Mouse (Mus musculus) heart, adult 8-10 months (tissue): Measurements from ENCODE around the gene 1110008L16Rik. TPM values are rescaled to one million over a fixed set of nuclear protein-coding genes. Genes with fewer than 3 reads are reported as not detected.
"Not testable (repeated sequence)": the region's sequence is repeated elsewhere in the genome, so short reads cannot be mapped to it uniquely, and the experiment has no call there.

Source experiments
- DNase-seq: peaks from one replicate; pipeline ENCODE4 v3.0.0; 2022; ENCODE audit warnings: low spot score
- total RNA-seq, 4 experiments: library from RNA; stranded (reverse); gene quantifications; 2 replicates each; pipeline ENCODE4 v1.2.4; 2022

1110008L16Rik gene
- total RNA-seq, 4 experiments from 2014 or later = 10.3 to 14.4 (median 12.2) TPM

DNA sequence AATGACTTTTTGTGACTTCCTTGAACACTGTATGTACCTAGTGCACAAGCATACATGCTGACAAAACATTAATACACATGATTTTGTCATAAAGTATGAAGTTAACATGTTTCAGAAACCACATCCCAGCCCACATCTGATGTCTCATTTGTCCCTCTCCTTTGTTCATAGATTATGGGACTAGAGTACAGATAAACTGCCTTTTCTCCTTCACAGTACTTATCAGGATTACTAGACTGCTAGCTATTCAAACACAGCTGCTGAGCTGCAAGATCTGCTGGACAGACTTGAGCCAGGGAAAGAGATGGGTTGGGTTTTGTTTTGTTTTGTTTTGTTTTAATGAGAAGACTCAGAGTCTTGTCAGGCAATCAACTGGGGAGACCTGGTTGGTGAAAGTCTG lies 92.7 kb downstream of the 1110008L16Rik start:
- DNase-seq = no peak

DNA sequence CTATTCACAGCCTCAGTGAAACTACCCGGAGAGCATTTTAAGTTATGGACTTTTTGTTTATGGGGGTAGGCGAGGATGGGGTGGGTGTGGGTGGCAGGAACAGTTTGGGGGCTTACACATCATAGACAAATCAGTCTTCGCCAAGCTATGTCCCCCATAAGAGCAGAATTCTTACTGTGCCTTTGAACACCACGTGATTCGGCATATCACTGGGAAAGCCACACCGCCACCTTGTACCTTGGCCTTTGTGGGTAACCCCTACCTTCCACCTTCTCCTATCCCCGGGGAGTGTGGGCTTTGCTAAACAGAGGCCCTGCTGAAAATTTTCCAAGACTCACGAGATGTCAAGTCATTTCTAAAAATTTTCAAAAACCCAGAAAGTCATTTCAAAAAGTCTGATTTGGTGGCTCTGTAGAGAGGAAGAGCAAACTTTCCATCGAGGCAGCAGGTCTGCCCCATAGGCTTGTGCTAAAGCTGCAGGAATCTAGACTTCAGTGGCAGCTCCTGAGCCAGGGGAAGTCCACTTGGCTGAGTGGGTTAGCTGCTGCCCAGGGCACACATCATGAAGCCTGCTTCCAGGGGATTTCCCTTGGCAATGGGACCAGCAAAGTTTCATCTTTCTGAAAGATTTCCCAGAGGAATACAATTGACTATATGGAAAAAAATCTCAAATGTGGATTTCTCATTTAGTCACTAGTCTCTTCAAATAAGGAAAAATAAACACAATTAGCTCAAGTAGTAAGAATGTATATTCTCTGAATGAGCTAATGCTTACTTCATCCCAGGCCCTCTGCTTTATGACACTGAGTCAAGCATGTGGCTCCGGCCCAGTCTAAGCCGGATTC lies 93.6 kb downstream of the 1110008L16Rik start:
- DNase-seq = no peak

DNA sequence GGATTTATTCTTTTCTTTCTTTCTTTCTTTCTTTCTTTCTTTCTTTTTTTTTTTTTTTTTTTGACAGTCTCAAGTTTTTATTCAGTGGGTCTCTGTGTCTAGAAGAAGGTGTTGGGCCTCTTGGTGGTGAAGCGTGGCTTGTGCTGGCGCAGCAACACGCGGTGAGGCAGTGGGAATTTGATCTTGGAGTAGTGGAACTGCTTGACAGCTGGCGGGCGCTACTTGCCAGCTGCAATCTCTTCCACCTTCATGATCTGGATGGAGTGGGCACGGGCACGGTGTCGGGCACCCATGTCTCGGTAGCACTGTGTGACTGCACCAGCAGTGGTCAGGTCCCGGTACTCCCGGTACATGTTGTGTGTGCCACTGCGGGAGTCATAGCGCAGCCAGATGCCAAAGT lies 96.2 kb downstream of the 1110008L16Rik start:
- DNase-seq = not testable (repeated sequence)

DNA sequence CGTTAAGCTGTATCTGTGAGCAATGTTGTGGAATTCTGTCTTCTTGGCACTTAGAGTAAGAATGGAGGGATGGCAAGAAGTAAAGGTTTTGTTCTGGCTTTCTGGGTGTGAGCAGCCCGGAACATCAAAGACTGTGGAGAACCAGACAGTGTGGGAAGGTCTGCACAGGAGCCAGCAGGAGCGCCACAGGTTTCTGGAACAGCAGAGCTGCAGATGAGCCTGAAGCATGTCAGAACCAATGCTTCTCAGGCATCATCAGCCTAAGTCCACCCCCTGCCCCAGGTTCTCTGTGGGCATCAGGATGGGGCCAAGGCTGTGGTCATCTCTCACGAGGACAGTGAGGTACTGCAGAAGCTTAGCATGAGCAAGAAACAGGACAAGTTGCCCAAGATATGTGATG lies 97.2 kb downstream of the 1110008L16Rik start:
- DNase-seq = no peak

DNA sequence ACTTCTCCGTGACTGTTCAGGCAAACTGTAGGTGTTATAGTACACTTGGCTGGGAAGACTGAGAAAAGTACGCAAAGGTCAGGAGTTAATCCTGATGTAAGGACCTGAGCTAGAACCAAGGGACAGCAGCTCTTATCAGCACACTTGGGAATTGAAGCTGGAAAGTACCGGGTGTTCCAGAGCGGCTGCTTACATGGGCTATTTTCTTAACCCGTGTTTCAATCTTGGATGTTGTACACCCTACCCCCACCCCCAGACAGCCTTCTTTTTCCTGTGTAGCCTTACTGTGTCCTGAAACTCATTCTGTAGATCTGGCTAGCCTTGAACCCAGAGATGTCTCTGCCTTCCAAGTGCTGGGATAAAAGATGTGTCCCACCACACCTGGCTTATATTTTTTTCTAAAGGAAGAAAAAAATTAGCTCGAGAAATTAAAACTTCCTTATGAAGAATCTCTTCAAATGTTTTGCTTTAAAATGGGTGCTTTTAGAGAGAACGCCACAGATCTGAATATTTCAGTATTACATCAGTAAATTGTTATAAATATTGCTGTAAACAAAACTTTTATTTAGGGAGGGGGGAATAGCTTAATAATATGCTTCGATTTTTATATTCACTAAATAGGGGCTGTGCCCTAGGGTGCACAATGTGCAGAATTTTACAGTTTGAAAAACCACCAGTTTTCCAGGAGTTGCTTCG lies 98.3 kb downstream of the 1110008L16Rik start:
- DNase-seq = peak; percentile 47

DNA sequence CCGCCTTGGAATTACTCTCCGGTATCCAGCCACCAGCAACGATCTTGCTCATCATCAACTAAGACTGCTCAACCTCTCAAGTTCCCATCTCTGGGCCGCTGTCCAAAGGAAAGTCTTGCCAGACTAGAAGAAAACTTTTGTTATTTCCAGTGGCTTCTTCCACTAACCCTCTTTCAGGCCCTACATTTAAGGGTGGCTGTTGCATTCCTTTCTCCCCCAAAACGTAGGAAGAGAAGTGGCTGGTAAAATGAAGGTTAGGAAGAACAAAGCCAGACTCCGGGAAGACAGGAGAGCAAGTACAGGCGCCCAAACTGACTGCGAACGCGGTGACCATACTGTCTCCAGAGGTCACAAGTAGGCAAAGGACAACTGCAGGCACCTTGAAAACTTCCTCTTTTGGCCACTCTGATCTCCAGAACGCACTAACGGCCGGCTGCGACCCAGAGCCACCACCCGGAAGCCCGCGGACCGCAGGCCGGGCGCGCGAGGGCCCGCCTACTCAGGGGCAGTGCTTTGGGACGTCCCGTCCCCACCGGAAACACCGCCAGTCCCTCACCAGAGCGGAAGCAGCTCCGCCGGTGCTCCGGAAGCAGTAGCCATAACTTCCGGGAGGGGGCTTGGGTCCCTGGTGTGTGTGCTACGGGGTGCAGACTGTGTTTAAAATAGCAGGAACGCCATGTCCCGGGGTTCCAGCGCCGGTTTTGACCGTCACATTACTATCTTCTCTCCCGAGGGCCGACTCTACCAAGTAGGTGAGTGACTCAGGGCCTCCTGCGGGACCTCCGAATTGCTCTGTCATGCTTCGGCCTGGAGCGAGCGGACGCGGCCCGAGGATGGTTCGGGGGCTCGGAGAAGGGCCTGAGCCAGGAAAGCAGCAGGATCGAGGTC lies 99.1 kb downstream of the 1110008L16Rik start:
- peak; percentile 92 for DNase-seq

DNA sequence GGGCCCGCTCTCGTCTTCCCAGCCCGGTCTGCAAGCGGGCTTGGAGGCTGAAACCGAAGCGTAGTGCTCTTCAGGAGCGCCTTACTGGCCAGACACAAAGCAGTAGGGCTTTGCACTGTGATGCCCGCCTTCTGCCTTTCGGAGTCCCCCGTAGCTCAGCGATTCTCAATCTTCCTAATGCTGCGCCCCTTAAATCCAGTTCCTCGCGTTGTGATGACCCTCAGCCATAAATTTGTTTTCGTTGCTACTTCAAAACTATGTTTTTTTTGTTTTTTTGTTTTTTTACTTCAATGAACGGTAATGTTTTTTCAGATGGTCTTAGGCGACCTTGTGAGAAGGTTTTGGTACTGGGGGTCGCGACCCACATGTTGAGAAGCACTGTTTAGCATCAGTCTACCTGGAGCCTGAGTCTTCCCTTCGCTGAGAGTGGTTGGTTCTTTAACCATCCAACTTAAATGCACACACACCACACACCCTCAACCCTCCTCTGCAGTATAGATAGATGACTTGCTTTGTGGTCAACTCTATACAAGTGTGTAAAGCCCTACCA lies 99.8 kb downstream of the 1110008L16Rik start:
- DNase-seq = no peak

DNA sequence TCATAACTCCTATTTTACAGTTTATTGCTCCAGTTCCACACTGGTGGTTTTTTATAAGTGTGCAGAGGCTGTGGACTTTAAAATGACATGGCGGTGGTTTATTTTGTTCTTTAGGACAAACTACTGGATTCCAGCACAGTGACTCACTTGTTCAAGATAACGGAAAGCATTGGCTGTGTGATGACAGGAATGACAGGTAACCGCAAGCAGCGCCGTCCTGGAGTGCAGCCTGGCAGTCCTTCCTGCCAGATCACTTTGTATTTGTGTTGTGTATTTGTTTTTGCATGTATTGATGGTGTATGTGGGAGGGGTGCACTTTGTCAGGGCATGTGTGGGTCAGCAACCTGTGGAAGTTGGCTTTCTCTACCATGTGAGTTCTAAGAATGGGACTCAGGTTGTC lies 108.5 kb downstream of the 1110008L16Rik start:
- DNase-seq = no peak

DNA sequence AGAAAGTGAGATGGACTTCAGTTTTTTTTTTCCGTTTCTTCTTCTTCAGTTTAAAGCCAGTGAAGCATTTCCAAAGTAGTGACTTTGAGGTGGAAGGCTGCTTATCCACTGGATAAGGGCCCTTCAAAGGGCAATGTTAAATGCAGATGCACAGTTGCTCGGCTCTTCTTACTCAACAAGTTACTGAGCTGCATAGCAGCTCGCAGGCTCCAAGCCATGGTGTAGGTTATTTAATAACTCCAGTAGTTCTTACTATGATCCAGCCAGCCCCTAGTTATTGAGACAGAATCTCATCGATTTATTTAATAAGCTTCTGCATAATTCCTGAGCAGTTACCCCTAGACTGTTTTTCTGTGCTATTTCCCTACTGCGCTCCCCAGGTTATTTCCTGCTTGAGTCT lies 115.9 kb downstream of the 1110008L16Rik start:
- no peak for DNase-seq

DNA sequence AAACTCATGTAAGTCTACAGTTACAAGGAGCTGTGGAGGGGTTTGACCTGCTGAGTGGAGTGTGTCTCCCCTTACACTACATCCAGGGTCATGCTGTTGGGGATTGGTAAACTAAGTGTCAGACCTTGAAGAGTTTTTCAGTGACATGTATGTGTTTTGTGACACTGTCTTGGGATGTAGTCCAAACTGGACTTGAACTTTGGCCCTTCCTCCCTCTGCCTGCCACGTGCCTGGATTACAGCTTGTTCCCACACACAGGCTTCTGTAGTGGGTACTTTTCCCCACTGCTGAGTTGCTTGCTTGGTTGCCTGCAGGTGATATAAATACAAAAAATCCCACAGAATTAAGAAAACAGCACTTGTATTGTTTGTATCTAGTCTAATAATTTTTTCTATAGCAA lies 116.4 kb downstream of the 1110008L16Rik start:
- DNase-seq = no peak

DNA sequence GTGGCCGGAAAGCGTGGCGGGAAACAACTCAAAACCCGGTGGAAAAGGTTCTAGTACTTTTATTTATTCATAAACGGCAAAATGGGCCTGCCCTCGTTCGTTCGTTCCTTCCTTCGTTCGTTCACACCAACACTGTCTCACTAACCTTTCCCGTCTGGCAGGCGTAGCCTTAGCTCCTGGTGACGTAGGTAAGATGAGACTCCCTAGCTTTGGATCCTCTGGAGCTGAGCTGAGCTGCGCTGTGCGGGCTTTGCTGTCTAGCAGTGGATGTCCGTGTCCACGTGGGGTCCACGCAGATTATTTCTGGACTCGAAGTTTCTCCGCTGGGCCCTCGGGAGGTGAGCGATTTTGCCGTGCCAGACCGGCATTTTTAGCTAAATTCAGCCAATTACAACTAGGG lies 120.8 kb downstream of the 1110008L16Rik start:
- DNase-seq = no peak

DNA sequence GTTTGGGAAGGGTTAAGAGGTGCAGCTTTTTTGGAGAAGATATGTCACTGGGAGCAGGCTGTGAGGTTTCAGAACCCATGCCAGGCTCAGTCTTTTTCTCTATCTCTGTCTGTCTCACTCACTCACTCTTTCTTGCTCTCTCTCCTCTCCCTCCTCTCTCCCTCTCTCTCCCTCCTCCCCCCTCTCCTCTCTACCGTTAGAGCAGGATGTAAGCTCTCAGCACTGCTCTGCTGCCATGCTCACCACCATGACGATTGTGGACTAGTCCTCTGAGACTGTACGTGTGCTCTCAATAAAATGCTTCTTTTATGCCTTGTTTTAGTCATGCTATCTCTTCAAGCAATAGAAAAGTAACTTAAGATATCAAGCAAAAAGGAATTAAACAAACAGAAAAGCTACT lies 122.7 kb downstream of the 1110008L16Rik start:
- DNase-seq = no peak

DNA sequence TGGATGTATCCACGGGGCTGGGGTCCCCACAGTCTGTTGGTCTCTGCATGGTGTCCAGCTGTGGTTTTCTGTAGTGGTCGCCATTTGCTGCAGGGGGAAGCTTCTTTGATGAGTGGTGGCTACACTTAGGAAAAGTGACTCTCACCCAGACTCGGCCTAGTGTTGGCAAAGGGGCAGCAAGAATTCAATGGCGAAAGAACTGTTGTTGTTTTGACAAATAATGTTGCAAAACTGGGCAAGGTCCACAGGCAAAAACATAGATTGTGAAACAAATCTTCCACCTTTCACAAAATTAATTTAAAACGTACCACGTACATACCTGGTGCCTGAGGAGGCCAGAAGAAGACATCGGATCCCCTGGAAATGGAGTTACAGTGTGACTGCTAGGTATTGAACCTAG lies 126.9 kb downstream of the 1110008L16Rik start:
- DNase-seq = no peak

DNA sequence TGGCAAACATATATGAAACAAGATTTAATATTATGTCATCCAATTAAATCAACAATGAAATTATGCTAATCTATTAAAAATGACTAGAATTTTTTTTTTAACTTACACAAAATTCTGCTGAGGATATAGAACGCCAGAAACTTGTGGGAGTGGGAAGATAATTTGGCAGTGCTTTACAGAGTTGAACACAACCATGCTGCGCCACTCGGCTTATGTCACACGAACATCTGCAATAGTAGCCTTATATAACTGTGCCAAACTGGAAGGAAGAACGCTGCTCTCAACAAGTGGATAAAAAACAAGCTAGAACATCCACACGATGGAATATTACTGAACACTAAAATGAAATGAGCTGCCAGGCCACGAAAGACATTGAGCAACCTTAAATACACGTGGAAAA lies 129.8 kb downstream of the 1110008L16Rik start:
- DNase-seq = no peak

DNA sequence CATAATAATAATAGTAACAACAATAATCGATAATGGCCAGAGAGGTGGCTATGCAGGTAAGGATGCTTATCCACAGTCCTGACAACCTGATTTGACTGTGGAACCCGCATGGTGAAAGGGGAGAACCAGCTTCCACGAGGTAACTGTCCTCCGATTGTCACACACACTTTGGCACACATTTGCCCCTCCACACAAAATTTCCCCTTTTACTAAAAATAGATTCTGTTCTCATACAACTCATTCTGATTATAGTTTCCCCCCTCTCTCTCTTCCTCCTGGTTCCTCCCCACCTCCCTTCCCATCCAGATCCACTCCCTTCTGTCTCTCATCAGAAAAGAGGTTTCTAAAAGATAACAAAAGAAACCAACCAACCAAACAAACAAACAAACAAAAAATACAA lies 130.6 kb downstream of the 1110008L16Rik start:
- no peak for DNase-seq

Other genes starting within 250 kb of the 1110008L16Rik start
- gene 2700097O09Rik, start 219.5 kb upstream of the 1110008L16Rik start, total RNA-seq = 1 to 10 TPM; 6.9 to 9.9 (median 8.3) TPM
- 10 to 100 TPM; 84.1 to 97.9 (median 91.8) TPM for gene Srp54a, start 219.3 kb upstream of the 1110008L16Rik start, total RNA-seq
- gene Fam177a, start 175.1 kb upstream of the 1110008L16Rik start, total RNA-seq = 10 to 100 TPM in 3 of 4 experiments, 1 to 10 TPM in 1; 8.7 to 13.8 (median 12.6) TPM
- 10 to 100 TPM; 24.1 to 59.5 (median 40.9) TPM for gene Srp54b, start 144.5 kb upstream of the 1110008L16Rik start, total RNA-seq
- 1 to 10 TPM in 1 of 4 experiments, under 1 TPM in 1, not detected in 2; 0.54 to 5.8 TPM for gene 1700047I17Rik2, start 100.0 kb upstream of the 1110008L16Rik start, total RNA-seq
- 10 to 100 TPM; 25.5 to 38.5 (median 28.2) TPM for gene Srp54c, start 69.4 kb upstream of the 1110008L16Rik start, total RNA-seq
- 10 to 100 TPM in 1 of 4 experiments, 1 to 10 TPM in 3; 8.4 to 10.9 (median 9.3) TPM for gene Ppp2r3c, start 3.4 kb downstream of the 1110008L16Rik start, total RNA-seq
- gene Psma6, start 84.6 kb downstream of the 1110008L16Rik start, total RNA-seq = 100 to 1,000 TPM; 149 to 159 (median 156) TPM
- gene Nfkbia, start 193.1 kb downstream of the 1110008L16Rik start, total RNA-seq = 10 to 100 TPM; 27.4 to 65.8 (median 39.3) TPM